Mouse (Mus musculus) stomach, embryonic 16.5 days (tissue): ENCODE data around the gene Foxp1. TPM values are rescaled to one million over a fixed set of nuclear protein-coding genes. Genes with fewer than 3 reads are reported as not detected.

Experiments
- ATAC-seq: fragments of 200-750 bp; cut with Nextera tagmentation; 2 replicates; pipeline ENCODE4 v1.8.0; 2017; ENCODE audit warnings: moderate number of reproducible peaks, moderate TSS enrichment; ENCODE audit not compliant: insufficient read depth, low FRiP score
- H3K27ac ChIP-seq: fragments of 300-500 bp; sonication (generic); 2 replicates; pipeline ENCODE4 v1.5.1; 2014; ENCODE audit warnings: low read length
- H3K27me3 ChIP-seq: fragments of 300-500 bp; sonication (generic); 2 replicates; pipeline ENCODE4 v1.6.1; 2014; ENCODE audit warnings: low read length, control low read depth, mixed read lengths; ENCODE audit not compliant: control insufficient read depth, insufficient read depth
- H3K36me3 ChIP-seq: fragments of 300-500 bp; sonication (generic); 2 replicates; pipeline ENCODE4 v1.6.1; 2014; ENCODE audit warnings: low read length; ENCODE audit not compliant: control insufficient read depth, insufficient read depth
- H3K4me1 ChIP-seq: fragments of 300-500 bp; sonication (generic); 2 replicates; pipeline ENCODE4 v1.6.1; 2014; ENCODE audit warnings: low read length, control low read depth, mixed read lengths; ENCODE audit not compliant: control insufficient read depth, insufficient read depth
- H3K4me2 ChIP-seq: fragments of 300-500 bp; sonication (generic); 2 replicates; pipeline ENCODE4 v1.6.1; 2014; ENCODE audit warnings: low read depth, low read length, mixed read lengths
- H3K4me3 ChIP-seq: fragments of 300-500 bp; sonication (generic); replicated peaks from 2 replicates; pipeline ENCODE4 v1.5.1; 2014; ENCODE audit warnings: mild to moderate bottlenecking, low read length
- H3K9ac ChIP-seq: fragments of 300-500 bp; sonication (generic); 2 replicates; pipeline ENCODE4 v1.6.1; 2014; ENCODE audit warnings: low read length
- H3K9me3 ChIP-seq: fragments of 300-500 bp; sonication (generic); replicated peaks from 2 replicates; pipeline ENCODE4 v1.6.1; 2016; ENCODE audit warnings: low read length, control low read depth; ENCODE audit not compliant: control insufficient read depth
- WGBS: fragments of 180-500 bp; shearing (Covaris S2); extraction: QIAGEN DNeasy Blood & Tissue Kit; methylation state at CpG from one replicate; pipeline ENCODE4 v1.1.7; 2014; 5-methylcytosine and 5-hydroxymethylcytosine counted together
- polyA plus RNA-seq: library from polyadenylated mRNA; unstranded; fragments of >200 nt; fragmentation: Nextera tagmentation; extraction: Ambion mirVana; gene quantifications from 2 replicates; pipeline ENCODE4 v1.2.1, GENCODE M21; 2015

Foxp1 gene
- polyA plus RNA-seq, 1 experiment from 2014 or later: 108 TPM

DNA sequence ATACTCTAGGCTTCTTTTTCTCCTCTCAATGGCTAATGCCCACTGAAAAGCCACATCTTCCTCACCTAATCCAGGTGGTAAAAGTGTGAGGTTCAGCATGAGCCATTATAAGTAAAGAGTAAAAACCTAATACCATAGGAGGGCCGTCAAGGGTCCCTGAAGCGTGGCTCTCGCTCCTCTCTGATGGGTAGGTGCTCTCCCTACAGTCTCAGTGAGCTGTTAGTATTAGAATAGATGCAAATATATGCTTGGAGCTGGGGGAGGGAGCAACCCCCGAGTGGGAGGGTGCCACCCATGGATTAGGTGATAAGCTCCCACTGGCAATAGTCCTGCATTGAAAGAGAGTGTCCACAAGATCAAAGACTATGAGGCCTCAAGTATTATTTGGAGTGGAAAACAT lies 527.6 kb downstream of the Foxp1 start:
- H3K4me2 ChIP-seq: no peak overlapping the region
- 76% methylated on average over 4 of the region's 4 CpGs for WGBS
- no peaks in the 10 kb centered on the region for H3K27me3 ChIP-seq
- H3K4me3 ChIP-seq: no peak overlapping the region
- no peaks in the 10 kb centered on the region for H3K36me3 ChIP-seq
- no peaks in the 10 kb centered on the region for H3K9me3 ChIP-seq
- no peak overlapping the region for H3K27ac ChIP-seq
- ATAC-seq: no peak
- no peak overlapping the region for H3K9ac ChIP-seq
- peaks cover 51% of the 10 kb centered on the region for H3K4me1 ChIP-seq

DNA sequence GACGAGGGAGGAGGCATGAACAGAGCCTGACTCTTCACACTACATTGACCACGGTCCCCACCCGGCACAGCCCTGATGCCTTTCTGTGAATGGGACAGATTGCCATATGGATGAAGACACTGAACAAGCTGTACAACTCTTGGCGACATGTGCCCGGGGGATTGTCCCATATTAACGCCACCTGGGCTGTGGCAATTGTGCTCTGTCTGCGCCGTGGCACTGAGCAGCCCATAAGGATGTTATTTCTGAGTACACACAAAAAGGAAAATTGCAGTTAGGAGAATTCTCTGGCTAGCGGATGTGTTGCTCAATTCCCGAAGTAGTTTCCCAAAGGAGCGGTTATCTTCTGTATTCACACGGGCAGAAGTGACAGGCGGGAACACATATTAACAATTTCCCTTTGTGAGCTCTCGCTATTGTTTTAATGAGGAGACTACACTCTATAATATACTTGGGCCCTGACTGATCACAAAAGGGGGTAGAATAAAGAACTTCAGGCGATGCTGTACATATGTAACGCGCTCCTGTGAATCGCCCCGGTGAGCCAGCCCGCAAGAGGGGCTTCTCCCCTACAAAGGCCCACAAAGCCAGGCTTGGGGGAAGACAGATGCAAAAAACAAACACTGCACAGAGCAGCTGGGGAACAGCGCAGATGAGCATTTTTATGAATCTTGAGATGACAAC lies 528.3 kb downstream of the Foxp1 start:
- 78% methylated on average over 21 of the region's 21 CpGs for whole genome bisulfite sequencing
- Histone ChIP-seq H3K4me2 (no peak overlapping the region), H3K36me3 (no peaks in the 10 kb centered on the region), H3K4me1 (peaks cover 50% of the 10 kb centered on the region), H3K4me3 (no peak overlapping the region), H3K9ac (no peak overlapping the region), H3K27me3 (no peaks in the 10 kb centered on the region), H3K9me3 (no peaks in the 10 kb centered on the region), H3K27ac (peak overlapping the region; percentile 22; the same call in 1 of the 2 replicates)
- no peak for ATAC-seq

DNA sequence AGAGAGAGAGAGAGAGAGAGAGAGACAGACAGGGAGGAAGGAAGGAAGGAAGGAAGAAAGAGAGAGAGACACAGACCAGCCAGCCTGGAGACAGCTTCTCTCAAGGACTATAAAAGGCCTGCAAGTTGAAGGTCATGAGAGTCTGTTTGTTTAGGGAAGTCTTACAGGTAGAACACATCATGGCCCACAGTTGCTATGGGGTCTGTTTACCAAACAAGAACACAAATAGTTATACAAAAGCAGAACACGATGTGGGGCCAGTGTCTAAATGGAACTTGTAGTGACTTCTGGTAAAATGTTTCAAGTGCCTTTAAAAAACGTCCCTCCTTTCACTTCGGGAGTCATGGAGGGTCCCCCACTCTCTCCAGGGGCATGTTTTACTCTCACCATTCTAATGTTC lies 529.3 kb downstream of the Foxp1 start:
- no peak overlapping the region for H3K4me2 ChIP-seq
- no peaks in the 10 kb centered on the region for H3K9me3 ChIP-seq
- no peaks in the 10 kb centered on the region for H3K36me3 ChIP-seq
- no peak overlapping the region for H3K9ac ChIP-seq
- WGBS: 49% methylated on average over 3 of the region's 3 CpGs
- no peak overlapping the region for H3K27ac ChIP-seq
- peaks cover 46% of the 10 kb centered on the region for H3K4me1 ChIP-seq
- H3K27me3 ChIP-seq: no peaks in the 10 kb centered on the region
- no peak for ATAC-seq
- no peak overlapping the region for H3K4me3 ChIP-seq

DNA sequence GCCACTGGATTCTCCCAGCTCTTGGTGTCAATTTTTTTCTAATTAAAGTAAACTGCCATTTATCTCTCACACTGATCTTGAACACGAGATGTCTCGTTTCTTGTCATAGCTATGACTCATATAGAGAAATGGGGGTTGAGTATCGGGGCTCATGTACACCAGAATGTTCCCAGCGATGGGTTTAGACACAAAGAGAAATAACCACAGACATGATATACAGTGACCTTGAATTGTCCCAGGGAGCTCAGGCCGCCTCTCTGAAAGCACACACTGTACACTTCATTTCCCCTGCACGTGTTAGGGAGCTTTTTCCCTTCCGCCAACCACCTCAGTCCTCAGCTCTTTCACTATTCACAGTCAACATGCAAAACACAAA lies 529.8 kb downstream of the Foxp1 start:
- Histone ChIP-seq H3K4me2 (no peak overlapping the region), H3K36me3 (no peaks in the 10 kb centered on the region), H3K27me3 (no peaks in the 10 kb centered on the region), H3K9ac (no peak overlapping the region), H3K4me1 (peaks cover 46% of the 10 kb centered on the region), H3K27ac (no peak overlapping the region), H3K9me3 (no peaks in the 10 kb centered on the region), H3K4me3 (no peak overlapping the region)
- 53% methylated on average over 7 of the region's 7 CpGs for WGBS
- ATAC-seq: no peak

DNA sequence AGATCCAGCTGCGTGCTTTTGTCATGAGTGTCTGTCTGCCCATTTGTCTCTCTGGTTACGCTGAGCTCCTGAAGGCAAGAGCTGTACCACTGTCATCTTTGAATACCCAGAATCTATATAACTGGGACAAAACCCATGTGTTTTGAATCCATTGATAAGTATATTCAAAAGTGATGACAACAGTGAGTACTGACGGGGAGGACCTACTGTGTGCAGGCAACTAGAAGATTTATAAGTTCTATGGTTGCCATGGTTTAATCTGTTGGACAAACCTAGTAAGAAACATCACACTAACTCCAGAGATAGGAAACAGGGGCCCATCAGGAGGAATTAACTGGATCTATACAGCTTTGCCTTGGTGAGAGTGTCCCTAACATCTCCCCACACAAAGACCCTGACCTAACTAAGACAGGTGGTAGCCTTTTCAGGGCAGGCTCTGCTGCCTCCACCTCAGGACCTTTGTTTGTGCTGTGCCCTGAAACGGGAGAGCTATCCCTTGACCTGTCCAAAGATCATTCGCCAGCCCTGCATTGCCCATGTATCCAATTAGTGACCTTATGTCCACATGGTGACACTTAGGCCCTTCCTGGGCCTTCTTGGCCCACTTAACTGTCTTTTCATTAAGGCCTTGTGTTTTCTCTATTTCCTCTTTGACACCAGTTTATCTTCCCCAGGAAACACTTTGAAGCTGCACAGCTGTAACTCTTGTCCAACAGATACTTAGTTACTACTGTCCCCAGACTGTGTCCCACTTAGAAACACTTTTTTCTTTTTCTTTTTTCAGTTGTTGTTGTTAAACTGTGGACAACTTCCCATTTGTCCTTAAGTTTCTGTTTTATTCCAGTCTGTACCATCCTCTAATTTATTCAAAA lies 530.4 kb downstream of the Foxp1 start:
- Histone ChIP-seq H3K9ac (no peak overlapping the region), H3K27me3 (no peaks in the 10 kb centered on the region), H3K4me3 (no peak overlapping the region), H3K4me2 (no peak overlapping the region), H3K36me3 (no peaks in the 10 kb centered on the region), H3K9me3 (no peaks in the 10 kb centered on the region), H3K4me1 (peaks cover 43% of the 10 kb centered on the region), H3K27ac (peak overlapping the region; percentile 23; the same call in 1 of the 2 replicates)
- ATAC-seq: no peak
- 64% methylated on average over 5 of the region's 5 CpGs for WGBS

DNA sequence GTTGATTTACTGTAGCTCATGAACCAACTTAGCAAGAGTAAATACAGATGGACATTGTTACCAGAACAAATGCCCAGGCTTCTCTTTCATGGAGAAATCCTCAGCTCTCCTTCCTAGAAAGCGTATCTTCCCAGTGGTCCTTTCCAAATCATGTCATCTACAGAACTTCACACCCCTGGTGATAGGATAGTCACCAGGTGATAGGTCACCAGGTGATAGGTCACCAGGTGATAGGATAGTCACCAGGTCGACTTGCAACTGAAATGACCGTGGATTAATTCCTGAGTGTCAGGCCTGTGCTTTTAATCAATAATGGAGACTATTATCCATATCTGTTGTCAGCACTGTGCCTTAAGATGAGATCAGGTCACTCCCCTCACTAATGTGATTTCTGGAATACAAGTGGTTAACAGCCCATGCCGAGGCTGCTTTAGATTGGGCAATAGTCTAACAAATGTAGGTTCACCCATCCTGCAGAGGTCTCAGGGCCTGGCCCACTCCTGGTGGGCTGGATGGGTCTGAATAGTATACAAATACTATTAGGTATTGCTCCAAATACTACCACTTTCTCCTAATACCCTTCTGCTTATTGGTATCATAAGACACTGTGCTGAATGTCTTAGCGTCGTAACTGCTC lies 534.9 kb downstream of the Foxp1 start:
- Histone ChIP-seq H3K36me3 (no peaks in the 10 kb centered on the region), H3K4me3 (no peak overlapping the region), H3K27me3 (no peaks in the 10 kb centered on the region), H3K9me3 (no peaks in the 10 kb centered on the region), H3K4me1 (peaks cover 26% of the 10 kb centered on the region), H3K27ac (no peak overlapping the region), H3K4me2 (no peak overlapping the region), H3K9ac (no peak overlapping the region)
- WGBS: 76% methylated on average over 6 of the region's 6 CpGs
- ATAC-seq: no peak

DNA sequence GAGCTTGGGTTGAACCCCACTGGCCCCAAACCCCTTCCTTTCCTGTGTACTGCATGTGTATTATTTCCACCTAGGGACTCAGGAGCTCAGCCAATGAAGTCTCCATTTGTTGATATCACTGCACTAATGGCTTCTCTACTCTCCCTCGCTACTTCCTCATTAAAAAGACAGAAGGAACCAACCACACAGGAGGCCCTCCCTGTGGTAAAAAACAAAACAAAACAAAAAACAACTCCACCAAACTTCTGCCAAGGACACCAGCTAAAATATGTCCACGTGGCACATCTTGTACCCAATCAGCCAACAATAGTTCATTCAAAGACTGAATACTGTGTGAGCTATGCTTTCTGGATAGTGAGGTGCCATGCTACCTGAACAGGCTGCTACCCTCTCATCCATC lies 537.1 kb downstream of the Foxp1 start:
- Histone ChIP-seq H3K36me3 (no peaks in the 10 kb centered on the region), H3K4me1 (peaks cover 7% of the 10 kb centered on the region; the same call in 1 of the 2 replicates), H3K9ac (no peak overlapping the region), H3K4me3 (no peak overlapping the region), H3K4me2 (no peak overlapping the region), H3K27me3 (no peaks in the 10 kb centered on the region), H3K9me3 (no peaks in the 10 kb centered on the region), H3K27ac (no peak overlapping the region)
- 81% methylated on average over 2 of the region's 2 CpGs for whole genome bisulfite sequencing
- ATAC-seq: no peak

DNA sequence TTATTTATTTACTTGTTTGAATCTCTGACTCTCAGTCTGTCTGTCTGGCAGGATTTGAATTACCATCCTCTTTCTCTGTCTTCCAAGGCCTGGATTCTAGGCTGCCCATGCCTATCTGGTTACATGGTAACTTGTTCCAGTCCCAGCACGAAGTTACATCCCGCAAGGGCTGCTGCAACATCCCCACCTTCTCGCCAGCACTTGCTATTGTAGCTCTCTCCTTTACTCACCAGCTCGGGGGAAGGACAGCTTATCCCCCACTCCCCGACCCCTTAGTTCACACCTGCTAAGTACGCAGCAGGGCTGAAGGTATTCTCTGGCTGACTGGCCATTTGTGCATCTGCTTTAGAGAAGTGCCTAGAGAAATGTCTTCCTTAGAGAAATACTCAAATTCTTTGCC lies 537.9 kb downstream of the Foxp1 start:
- H3K27ac ChIP-seq: no peak overlapping the region
- no peaks in the 10 kb centered on the region for H3K36me3 ChIP-seq
- WGBS: 66% methylated on average over 6 of the region's 6 CpGs
- no peaks in the 10 kb centered on the region for H3K27me3 ChIP-seq
- H3K9ac ChIP-seq: no peak overlapping the region
- H3K4me1 ChIP-seq: peaks cover 7% of the 10 kb centered on the region; the same call in 1 of the 2 replicates
- H3K9me3 ChIP-seq: no peaks in the 10 kb centered on the region
- H3K4me3 ChIP-seq: no peak overlapping the region
- no peak overlapping the region for H3K4me2 ChIP-seq
- ATAC-seq: no peak

DNA sequence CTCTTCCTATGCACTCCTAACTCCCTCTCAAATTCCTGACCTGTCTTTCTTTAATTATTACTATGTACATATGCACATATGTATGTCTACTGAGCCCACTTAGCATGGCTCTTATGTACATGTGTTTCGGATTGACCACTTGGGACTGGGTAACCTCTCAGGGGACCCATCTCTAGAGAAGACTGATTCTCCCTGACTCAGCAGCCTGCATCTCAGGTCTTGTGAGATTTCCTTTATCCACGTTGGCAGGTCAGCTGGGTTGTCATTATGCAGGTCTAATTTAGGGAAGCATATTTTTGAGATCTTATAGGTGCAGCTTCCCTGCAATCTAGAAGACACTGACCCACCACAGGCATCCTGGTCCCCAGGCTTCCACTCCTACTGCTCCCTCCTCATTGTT lies 538.5 kb downstream of the Foxp1 start:
- ATAC-seq: no peak
- H3K4me1 ChIP-seq: peaks cover 7% of the 10 kb centered on the region; the same call in 1 of the 2 replicates
- H3K27ac ChIP-seq: no peak overlapping the region
- H3K27me3 ChIP-seq: no peaks in the 10 kb centered on the region
- no peak overlapping the region for H3K4me3 ChIP-seq
- H3K4me2 ChIP-seq: no peak overlapping the region
- H3K9me3 ChIP-seq: no peaks in the 10 kb centered on the region
- WGBS: 73% methylated on average over 2 of the region's 2 CpGs
- H3K36me3 ChIP-seq: no peaks in the 10 kb centered on the region
- H3K9ac ChIP-seq: no peak overlapping the region
